Mouse (Mus musculus): ENCODE measurements at regions not wholly inside any gene's neighbourhood (a gene's known extent, or its start where the extent isn't known, plus 50 kb on each side); places are given as distances from the start of the nearest gene placed in this dataset.

GRCm38 (mm10) chr15:49043035-49043434, 4841.7 kb upstream of the Gm7489 start:
- H3K9ac ChIP-seq (ENCODE audit: low read depth, low read length, severe bottlenecking), result no peak overlapping the region
- WGBS, result 70% methylated on average over 2 of the region's 2 CpGs
- no peak overlapping the region for H3K4me2 ChIP-seq (replicated peaks; ENCODE audit: low read depth, low read length, severe bottlenecking)
- H3K4me3 ChIP-seq (replicated peaks; ENCODE audit: low read length), result no peak overlapping the region
- no peak for DNase-seq (ENCODE audit: low spot score)
- no peak for TF ChIP-seq POLR2A (IDR thresholded peaks at IDR 0.05; ENCODE audit: borderline replicate concordance, extremely low read depth, insufficient read depth, insufficient read length)
- H3K4me1 ChIP-seq (ENCODE audit: control insufficient read depth, insufficient read depth, low read length), result no peaks in the 10 kb centered on the region
- no peaks in the 10 kb centered on the region for H3K9me3 ChIP-seq (ENCODE audit: control insufficient read depth, low read length)
- H3K27ac ChIP-seq (replicated peaks; ENCODE audit: low read depth, low read length), result no peak overlapping the region
- H3K36me3 ChIP-seq (ENCODE audit: control insufficient read depth, insufficient read depth, low read length), result no peaks in the 10 kb centered on the region
- no peak for ATAC-seq (ENCODE audit: low FRiP score, low read depth)
- no peaks in the 10 kb centered on the region for H3K27me3 ChIP-seq (ENCODE audit: control insufficient read depth, insufficient read depth, low read length)

DNA sequence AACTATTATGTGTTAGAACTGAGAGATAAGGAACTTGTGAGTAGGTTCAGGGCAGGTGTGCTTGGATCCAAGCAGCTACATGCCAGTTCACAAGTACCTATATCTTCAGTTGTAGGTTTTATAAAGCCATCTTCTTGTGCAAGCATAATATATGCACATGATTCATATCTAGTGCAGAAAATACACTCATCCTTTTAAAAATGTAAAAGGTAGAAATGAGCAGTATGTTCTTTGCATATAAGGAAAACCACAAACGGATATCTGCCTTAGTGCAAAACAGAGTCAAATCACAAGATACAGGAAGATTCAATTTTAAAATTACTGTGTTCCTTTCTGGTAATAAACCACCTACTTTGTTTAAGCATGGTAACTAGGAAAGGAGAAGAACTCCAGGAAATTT, 4819.6 kb upstream of the Gm7489 start:
- WGBS, result 85% methylated on average over 1 of the region's 1 CpGs

GRCm38 (mm10) chr15:49065875-49066274, 4818.8 kb upstream of the Gm7489 start:
- Histone ChIP-seq H3K4me3 (replicated peaks; ENCODE audit: low read length) (no peak overlapping the region), H3K4me2 (replicated peaks; ENCODE audit: low read depth, low read length, severe bottlenecking) (no peak overlapping the region), H3K4me1 (ENCODE audit: control insufficient read depth, insufficient read depth, low read length) (no peaks in the 10 kb centered on the region), H3K27ac (replicated peaks; ENCODE audit: low read depth, low read length) (no peak overlapping the region), H3K36me3 (ENCODE audit: control insufficient read depth, insufficient read depth, low read length) (no peaks in the 10 kb centered on the region), H3K9ac (ENCODE audit: low read depth, low read length, severe bottlenecking) (no peak overlapping the region), H3K27me3 (ENCODE audit: control insufficient read depth, insufficient read depth, low read length) (no peaks in the 10 kb centered on the region), H3K9me3 (ENCODE audit: control insufficient read depth, low read length) (no peaks in the 10 kb centered on the region)
- peak; percentile 62 for ATAC-seq (ENCODE audit: low FRiP score, low read depth)
- TF ChIP-seq POLR2A (IDR thresholded peaks at IDR 0.05; ENCODE audit: borderline replicate concordance, extremely low read depth, insufficient read depth, insufficient read length), result no peak
- DNase-seq (ENCODE audit: low spot score), result peak; percentile 88

More for the DNA sequence above, 4819.6 kb upstream of the Gm7489 start:
- no peak overlapping the region for H3K4me2 ChIP-seq (replicated peaks; ENCODE audit: low read depth, low read length, severe bottlenecking)
- ATAC-seq (ENCODE audit: low FRiP score, low read depth), result no peak
- no peak overlapping the region for H3K9ac ChIP-seq (ENCODE audit: low read depth, low read length, severe bottlenecking)
- H3K9me3 ChIP-seq (ENCODE audit: control insufficient read depth, low read length), result no peaks in the 10 kb centered on the region
- DNase-seq (ENCODE audit: low spot score), result no peak
- TF ChIP-seq POLR2A (IDR thresholded peaks at IDR 0.05; ENCODE audit: borderline replicate concordance, extremely low read depth, insufficient read depth, insufficient read length), result no peak
- no peak overlapping the region for H3K27ac ChIP-seq (replicated peaks; ENCODE audit: low read depth, low read length)
- H3K4me1 ChIP-seq (ENCODE audit: control insufficient read depth, insufficient read depth, low read length), result no peaks in the 10 kb centered on the region
- no peaks in the 10 kb centered on the region for H3K36me3 ChIP-seq (ENCODE audit: control insufficient read depth, insufficient read depth, low read length)
- H3K27me3 ChIP-seq (ENCODE audit: control insufficient read depth, insufficient read depth, low read length), result no peaks in the 10 kb centered on the region
- no peak overlapping the region for H3K4me3 ChIP-seq (replicated peaks; ENCODE audit: low read length)

- Histone ChIP-seq H3K4me2 (replicated peaks; ENCODE audit: low read depth, low read length, severe bottlenecking) (no peak overlapping the region), H3K27me3 (ENCODE audit: control insufficient read depth, insufficient read depth, low read length) (no peaks in the 10 kb centered on the region), H3K27ac (replicated peaks; ENCODE audit: low read depth, low read length) (no peak overlapping the region), H3K36me3 (ENCODE audit: control insufficient read depth, insufficient read depth, low read length) (no peaks in the 10 kb centered on the region), H3K9ac (ENCODE audit: low read depth, low read length, severe bottlenecking) (no peak overlapping the region), H3K4me3 (replicated peaks; ENCODE audit: low read length) (no peak overlapping the region), H3K4me1 (ENCODE audit: control insufficient read depth, insufficient read depth, low read length) (no peaks in the 10 kb centered on the region), H3K9me3 (ENCODE audit: control insufficient read depth, low read length) (no peaks in the 10 kb centered on the region)
- 72% methylated on average over 2 of the region's 2 CpGs for WGBS
- no peak for DNase-seq (ENCODE audit: low spot score)
- TF ChIP-seq POLR2A (IDR thresholded peaks at IDR 0.05; ENCODE audit: borderline replicate concordance, extremely low read depth, insufficient read depth, insufficient read length), result no peak
- ATAC-seq (ENCODE audit: low FRiP score, low read depth), result no peak
These were observed 4818.3 kb upstream of the Gm7489 start for GRCm38 (mm10) chr15:49066367-49066766.
